Mouse (Mus musculus): ENCODE measurements around the gene Tmem141.
A peak's percentile ranks its signal among the peaks of the same experiment; 100 is the strongest.

Gene Tmem141

GRCm38 (mm10) chr2:25607761-25608622, 13.8 kb downstream of the Tmem141 start, which contains the start of gene Rabl6:
Gene Rabl6, minus strand, starts transcription at chr2:25608521.
- peak; percentile 94 for DNase-seq (ENCODE audit: low spot score)

- no peak for DNase-seq (ENCODE audit: low spot score)
Measured at GRCm38 (mm10) chr2:25602526-25602925, 19.3 kb downstream of the Tmem141 start.

DNA sequence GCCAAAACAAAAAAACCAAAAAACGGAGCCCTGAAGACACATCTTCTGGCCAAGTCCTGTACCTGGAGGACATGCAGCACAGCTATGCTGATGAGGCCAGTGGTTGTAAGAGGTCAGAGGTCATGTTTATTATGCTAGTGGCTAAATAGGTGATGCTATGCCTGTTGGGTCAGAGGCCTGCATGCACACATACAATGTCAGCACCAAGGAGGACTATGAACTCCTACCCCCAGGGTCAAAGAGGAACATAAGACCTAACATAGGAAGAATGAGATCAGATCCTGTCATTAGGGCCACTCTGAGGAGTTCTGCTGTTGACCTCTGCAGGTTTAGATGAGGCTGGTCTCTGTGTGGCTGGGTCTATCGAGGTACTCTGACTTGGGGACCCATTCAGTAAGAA, 21.8 kb downstream of the Tmem141 start:
- DNase-seq (ENCODE audit: low spot score): no peak

- no peak for DNase-seq (ENCODE audit: low spot score)
Measured at GRCm38 (mm10) chr2:25598749-25599148, 23.1 kb downstream of the Tmem141 start.

DNA sequence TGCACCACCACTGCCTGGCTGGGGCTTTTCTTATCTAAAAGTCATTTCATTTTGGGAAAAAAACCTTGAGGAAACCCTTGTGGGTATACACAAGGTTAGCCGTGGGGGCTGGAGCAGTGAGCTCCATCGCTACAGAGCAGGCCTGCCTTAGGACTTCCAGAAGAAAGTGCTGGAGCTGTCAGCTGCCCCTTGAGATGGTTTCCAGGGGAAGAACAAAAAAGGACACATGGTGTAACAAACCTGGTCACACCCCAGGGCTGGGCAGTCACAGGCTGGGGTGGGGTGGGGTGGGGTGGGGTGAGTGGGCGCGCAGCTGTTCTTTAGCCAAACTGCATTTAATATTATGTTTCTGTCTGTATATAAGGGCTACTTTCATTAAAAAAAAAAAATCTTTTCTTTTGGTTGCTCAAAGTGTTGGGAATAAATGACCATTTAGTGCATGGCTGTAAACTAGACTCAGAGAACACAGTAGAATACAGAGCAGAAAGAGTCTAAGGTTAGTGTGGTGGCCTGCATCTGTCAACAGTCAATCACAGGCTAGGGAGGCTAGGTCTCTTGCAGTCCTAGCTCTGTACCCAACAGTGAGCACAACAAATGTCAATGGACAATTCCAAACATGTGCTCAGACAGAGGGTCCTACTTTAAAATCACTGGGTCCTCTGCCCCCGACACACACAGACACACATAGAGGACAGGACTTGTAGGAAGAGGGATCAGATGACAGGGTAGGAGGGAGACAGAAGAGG, 24.9 kb downstream of the Tmem141 start:
- DNase-seq (ENCODE audit: low spot score): no peak

GRCm38 (mm10) chr2:25591863-25592262, 29.9 kb downstream of the Tmem141 start:
- no peak for DNase-seq (ENCODE audit: low spot score)

GRCm38 (mm10) chr2:25588227-25588907, 33.4 kb downstream of the Tmem141 start:
- DNase-seq (ENCODE audit: low spot score): no peak

DNA sequence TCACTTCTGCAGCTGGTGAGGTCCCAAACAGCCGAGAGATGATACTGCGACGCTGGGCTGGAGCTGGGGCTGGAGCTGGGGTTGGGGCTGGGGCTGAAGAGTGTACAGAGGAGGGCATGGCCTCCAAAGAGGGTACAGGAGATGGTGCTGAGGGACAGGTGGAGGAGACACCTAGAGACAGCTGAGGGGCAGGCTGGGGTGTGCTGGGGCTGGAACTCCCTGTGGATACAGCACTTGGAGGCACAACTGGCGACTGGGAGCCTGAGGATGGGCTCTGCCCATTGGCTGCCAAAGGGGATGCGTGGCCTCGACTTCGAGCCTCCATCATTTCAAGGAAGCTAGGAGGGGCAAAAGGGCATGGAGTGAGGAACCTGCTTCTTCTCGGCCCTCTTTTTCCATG, 34.5 kb downstream of the Tmem141 start:
- DNase-seq (ENCODE audit: low spot score): no peak

DNA sequence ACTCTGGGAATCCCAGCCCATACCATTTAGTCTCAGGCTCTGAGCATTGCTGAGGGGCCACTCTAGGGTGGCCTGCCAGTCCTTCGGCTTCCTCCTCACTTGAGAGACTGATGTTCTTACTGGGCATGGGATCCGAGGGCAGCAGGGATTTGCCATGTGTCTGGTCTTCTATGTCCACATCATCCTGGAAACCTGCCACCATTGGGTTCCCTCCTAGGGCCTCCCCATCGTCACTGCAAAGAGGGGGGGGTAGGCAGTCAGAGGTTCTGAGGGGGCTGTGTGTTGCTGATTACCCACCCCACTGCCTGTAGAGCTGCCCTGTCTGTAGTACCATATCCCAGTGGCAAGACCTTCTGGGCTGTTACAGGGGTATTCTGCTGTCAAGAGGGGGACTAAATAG, 36.2 kb downstream of the Tmem141 start:
- DNase-seq (ENCODE audit: low spot score): no peak

GRCm38 (mm10) chr2:25584856-25585255, 36.9 kb downstream of the Tmem141 start:
- DNase-seq (ENCODE audit: low spot score): no peak

GRCm38 (mm10) chr2:25584152-25584551, 37.7 kb downstream of the Tmem141 start:
- DNase-seq (ENCODE audit: low spot score): no peak

DNA sequence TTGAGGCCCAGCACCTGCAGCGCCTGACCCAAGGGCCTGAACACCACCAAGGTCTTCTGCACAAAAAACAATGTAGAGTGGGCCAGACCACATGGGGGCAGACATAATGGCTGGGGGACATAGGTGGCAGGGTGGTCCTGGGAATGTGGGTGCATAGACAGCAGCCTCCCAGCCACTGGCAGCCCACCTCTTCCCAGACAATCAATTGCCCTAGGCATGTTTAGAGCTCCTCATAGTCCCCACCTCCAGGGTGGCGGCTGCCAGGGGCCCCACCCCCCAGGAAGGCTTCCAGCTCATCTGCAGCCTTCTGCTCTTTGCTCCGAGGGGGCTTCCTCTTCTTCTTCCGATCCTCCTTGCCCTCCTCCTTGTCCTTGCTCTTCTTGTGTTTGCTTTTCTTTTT, 38.2 kb downstream of the Tmem141 start:
- no peak for DNase-seq (ENCODE audit: low spot score)

DNA sequence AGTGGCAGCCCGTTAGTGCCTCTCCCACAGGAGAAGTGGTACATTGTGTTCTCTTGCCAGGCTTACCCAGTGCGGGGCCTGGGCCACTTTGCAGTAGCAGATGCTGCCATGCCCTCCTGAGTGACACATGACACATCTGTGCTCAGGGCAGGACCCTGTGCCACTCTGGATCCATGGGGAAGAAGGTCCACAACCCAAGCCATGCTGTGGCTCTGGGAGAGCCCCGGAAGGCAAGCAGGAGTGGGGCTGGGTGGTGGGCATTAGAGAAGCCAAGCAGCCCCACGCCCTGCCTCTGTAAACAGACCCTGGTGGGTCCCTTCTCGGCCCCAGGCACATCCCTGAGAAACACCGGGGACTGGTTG, 38.7 kb downstream of the Tmem141 start:
- DNase-seq (ENCODE audit: low spot score): no peak

GRCm38 (mm10) chr2:25582466-25583119, 39.2 kb downstream of the Tmem141 start:
- DNase-seq (ENCODE audit: low spot score): no peak

- DNase-seq (ENCODE audit: low spot score): no peak
Measured at GRCm38 (mm10) chr2:25581901-25582301, 39.9 kb downstream of the Tmem141 start.

GRCm38 (mm10) chr2:25581294-25581864, 40.4 kb downstream of the Tmem141 start, which contains the start of gene Ajm1:
Gene Ajm1, minus strand, starts transcription at chr2:25581757.
- peak; percentile 87 for DNase-seq (ENCODE audit: low spot score)

- no peak for DNase-seq (ENCODE audit: low spot score)
Measured at GRCm38 (mm10) chr2:25580621-25581101, 41.1 kb downstream of the Tmem141 start.

DNA sequence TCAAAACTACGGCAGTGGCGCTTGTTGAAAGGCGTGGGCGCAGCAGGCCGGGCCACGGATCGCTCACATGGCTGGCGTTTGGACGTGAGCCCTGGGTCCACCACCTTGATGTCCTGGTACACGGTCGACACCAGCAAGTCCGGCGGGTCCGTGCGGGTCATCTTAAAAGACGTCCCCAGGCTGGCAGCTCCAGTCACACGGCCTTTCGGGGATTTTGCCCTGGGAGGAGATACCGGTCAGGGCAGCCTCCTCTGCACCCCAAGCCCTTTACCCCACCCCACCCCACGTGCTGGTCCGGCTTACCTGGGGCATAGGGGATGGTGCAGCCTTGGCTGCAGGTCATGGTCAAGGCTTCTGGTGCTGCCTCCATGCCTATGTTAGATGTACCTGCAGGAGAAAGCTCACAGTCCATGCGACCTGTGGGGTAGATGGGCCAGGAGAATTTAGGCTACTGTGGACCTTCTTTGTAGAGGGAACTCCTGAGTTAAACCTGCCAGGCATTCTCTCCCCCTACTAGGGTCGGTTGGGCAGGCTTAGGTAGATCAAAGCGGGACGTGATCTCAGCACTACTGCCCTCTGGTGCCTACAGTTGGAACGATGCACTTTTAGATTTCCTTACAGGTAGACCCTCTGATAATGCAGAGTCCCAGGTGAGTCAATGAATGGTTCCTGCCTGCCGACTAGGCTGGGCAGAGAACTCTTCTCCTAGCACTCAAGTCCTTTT, 41.9 kb downstream of the Tmem141 start:
- peak; percentile 68 for DNase-seq (ENCODE audit: low spot score)

DNA sequence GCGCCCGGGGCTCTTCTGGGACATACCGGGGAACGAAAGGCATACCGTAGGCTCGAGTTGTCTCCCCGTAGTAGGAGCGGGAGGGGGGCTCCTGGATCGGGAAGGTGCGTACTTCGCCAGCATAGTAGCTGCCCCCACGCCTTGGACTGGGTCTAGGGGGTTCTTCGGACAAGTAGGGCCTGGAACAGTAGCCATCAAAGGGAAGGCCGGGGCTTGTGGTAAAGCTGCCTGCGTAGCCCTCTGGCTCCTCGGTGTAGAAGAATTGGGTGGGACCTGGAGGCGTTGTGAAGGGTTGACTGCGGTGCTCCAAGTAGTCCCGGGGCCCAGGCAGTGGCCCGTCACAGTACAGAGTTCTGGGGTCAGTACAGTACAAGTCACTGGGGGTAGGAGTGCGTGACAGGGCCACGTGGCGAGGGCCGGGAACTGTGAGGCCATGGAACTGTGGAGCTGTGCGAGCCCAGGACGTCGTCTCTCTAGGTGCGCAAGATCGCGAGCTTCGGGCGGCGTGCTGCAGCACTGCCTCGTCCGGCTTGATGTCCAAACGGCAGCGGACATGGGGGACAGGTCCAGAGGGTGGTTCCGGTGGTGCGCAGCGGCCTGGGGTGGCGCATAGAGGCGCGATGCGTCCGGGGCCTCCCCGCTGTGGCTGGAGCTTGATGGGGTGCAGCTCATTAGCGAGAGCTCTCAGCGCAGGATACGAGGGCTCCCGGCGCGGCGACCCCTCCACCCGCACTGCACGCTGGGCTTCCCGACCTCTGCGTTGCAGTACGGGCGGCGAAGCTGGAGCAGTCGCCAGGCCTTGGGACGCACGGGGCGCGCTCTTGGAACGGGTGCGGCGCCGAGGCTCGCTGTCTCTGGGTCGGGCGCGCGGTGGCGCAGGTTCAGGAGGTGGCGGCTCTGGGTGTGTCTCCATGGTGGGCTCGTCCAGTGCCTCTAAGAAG, 42.7 kb downstream of the Tmem141 start:
- DNase-seq (ENCODE audit: low spot score): no peak
